Mouse (Mus musculus): Measurements from ENCODE around the gene Qrsl1. TPM values are rescaled to one million over a fixed set of nuclear protein-coding genes. Genes with fewer than 3 reads are reported as not detected.
"Not testable (repeated sequence)": the region's sequence is repeated elsewhere in the genome, so short reads cannot be mapped to it uniquely, and the experiment has no call there.

Qrsl1 gene
- polyA plus RNA-seq (2014; fragmentation: Nextera tagmentation; extraction: Ambion mirVana), result 26.5 and 29.0 TPM in 2 replicates

DNA sequence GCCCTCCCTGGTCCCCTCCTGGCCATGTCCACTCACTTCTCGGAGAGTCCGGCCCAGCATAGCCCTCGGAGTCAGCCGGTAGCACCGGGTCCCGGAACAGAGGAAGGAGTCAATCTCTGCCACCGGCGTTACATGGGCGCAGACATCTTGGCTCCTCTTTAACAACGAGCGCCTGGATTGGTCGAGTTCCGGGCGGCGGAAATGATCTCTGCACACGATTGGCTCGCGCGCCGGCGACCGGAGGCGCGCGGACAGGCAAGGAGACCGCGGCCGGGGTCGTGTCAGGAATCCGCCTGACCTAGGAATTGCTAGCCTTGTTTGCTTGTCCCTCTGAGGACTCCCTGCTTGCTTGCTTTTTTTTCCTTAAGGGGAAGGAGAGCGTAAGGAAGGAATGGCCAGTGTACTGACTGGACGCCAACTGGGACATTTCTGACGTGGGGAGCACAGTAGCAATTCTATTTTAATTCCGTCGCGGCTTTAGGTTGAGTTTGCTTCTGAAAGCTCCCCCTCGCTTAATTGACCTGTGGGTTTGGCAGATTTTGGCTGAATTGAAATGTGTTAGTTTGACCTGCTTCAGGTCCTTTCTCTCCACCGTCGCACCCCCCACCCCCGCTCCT lies at the start of gene Qrsl1, which contains the start of gene Rtn4ip1:
Qrsl1 (minus strand) TSS at position 168 of the 617 bp plus-strand sequence.
Rtn4ip1 (plus strand) TSS at position 230 of the 617 bp plus-strand sequence.
- WGBS, result under 1% methylated on average over 40 of the region's 40 CpGs
- H3K36me3 ChIP-seq (ENCODE audit: control insufficient read depth, insufficient read depth, low read length), result no peaks in the 10 kb centered on the region
- H3K27me3 ChIP-seq (ENCODE audit: control insufficient read depth, insufficient read depth, low read length), result no peaks in the 10 kb centered on the region
- H3K27ac ChIP-seq (ENCODE audit: low read depth, low read length), result no peak within 1 kb of the TSS
- ATAC-seq (replicated peaks; ENCODE audit: low FRiP score) (peak; percentile 99), DNase-seq (ENCODE audit: low spot score) (peak; percentile 94)
- peaks cover 2% of the 10 kb centered on the region; the same call in 1 of the 2 replicates for H3K4me1 ChIP-seq (replicated peaks; ENCODE audit: control insufficient read depth, insufficient read depth, low read length)
- no peaks in the 10 kb centered on the region for H3K9me3 ChIP-seq (ENCODE audit: control insufficient read depth, low read length)
- peak within 1 kb of the TSS; percentile 73 for H3K4me3 ChIP-seq (ENCODE audit: low read depth, low read length)
- peak within 1 kb of the TSS; percentile 66 for H3K4me2 ChIP-seq (ENCODE audit: low read depth, low read length, severe bottlenecking)
- peak within 1 kb of the TSS; percentile 84 for H3K9ac ChIP-seq (ENCODE audit: low read length)

DNA sequence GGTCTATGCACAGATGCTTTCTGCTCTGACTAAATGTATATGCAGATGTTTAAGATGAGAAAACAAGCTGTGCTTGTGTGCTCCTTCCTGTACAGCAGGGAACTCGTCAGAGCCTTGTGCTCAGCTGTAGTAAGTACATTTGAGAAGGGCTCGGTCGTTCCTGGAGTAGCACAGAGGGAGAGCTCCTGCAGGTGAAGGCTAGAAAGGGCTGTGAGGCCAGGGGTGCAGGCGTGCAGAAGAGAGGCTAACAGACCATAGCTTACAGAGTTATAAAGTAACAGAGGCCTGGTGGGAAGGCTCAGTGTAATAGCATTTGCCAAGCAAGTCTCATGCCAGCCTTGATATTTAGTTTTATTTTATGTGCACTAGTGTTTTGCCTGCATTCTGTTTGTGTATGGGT lies 43.9 kb upstream of the Qrsl1 start:
- H3K4me2 ChIP-seq (ENCODE audit: low read depth, low read length, severe bottlenecking), result no peak overlapping the region
- DNase-seq (ENCODE audit: low spot score), result no peak
- 87% methylated on average over 4 of the region's 4 CpGs for WGBS
- no peak overlapping the region for H3K4me3 ChIP-seq (ENCODE audit: low read depth, low read length)
- H3K27me3 ChIP-seq (ENCODE audit: control insufficient read depth, insufficient read depth, low read length), result no peaks in the 10 kb centered on the region
- H3K27ac ChIP-seq (ENCODE audit: low read depth, low read length), result no peak overlapping the region
- no peaks in the 10 kb centered on the region for H3K9me3 ChIP-seq (ENCODE audit: control insufficient read depth, low read length)
- ATAC-seq (replicated peaks; ENCODE audit: low FRiP score), result no peak
- no peaks in the 10 kb centered on the region for H3K36me3 ChIP-seq (ENCODE audit: control insufficient read depth, insufficient read depth, low read length)
- no peak overlapping the region for H3K9ac ChIP-seq (ENCODE audit: low read length)
- H3K4me1 ChIP-seq (replicated peaks; ENCODE audit: control insufficient read depth, insufficient read depth, low read length), result no peaks in the 10 kb centered on the region

DNA sequence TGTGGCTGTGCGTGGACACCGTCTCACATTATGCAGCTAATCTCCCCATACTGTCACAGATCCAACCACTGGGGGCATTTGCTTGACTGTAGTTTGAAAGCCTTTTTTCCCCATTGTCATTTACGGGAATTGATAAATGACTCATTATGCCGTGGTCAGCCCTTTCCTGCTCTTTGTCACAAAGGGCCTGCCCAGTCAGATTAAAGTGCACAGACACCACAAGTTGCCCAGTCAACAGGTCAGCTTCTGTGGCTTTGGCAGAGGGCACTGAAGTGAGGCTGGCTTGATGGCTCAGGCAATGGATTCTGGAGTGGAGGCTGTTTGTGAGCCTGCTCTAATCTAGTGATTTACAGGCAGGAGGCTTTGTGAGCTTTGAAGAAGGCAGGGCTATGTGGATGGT lies 42.2 kb upstream of the Qrsl1 start:
- Histone ChIP-seq H3K4me2 (ENCODE audit: low read depth, low read length, severe bottlenecking) (no peak overlapping the region), H3K9me3 (ENCODE audit: control insufficient read depth, low read length) (no peaks in the 10 kb centered on the region), H3K27me3 (ENCODE audit: control insufficient read depth, insufficient read depth, low read length) (no peaks in the 10 kb centered on the region), H3K27ac (ENCODE audit: low read depth, low read length) (no peak overlapping the region), H3K36me3 (ENCODE audit: control insufficient read depth, insufficient read depth, low read length) (no peaks in the 10 kb centered on the region), H3K9ac (ENCODE audit: low read length) (no peak overlapping the region), H3K4me1 (replicated peaks; ENCODE audit: control insufficient read depth, insufficient read depth, low read length) (no peaks in the 10 kb centered on the region), H3K4me3 (ENCODE audit: low read depth, low read length) (no peak overlapping the region)
- DNase-seq (ENCODE audit: low spot score) (no peak), ATAC-seq (replicated peaks; ENCODE audit: low FRiP score) (no peak)
- WGBS, result 54% methylated on average over 4 of the region's 4 CpGs

DNA sequence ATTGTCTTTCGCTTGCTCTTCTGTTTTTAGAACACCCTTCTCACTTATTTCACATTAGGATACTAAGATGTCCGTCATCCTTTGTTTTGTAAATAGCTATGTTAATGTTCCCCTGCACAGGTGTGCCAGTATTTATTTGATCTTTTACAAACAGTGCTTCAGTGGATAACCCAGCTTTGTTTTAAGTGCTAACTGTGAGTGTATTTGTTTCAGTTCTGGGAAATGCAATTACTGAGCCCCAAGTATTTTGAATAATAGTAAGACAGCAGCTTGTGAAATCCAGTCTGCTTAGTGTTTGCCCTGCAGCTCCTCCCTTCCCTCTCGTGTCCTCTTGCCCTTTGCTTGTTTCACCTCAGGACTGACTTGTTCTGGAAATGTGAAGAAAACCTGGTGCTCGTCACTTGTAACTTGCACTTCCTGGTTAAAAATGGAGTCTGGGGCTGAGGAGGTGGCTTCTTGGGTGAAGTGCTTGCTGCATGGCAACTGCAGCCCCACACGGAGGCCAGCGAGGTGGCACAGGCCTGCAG lies 37.7 kb upstream of the Qrsl1 start:
- Histone ChIP-seq H3K27me3 (ENCODE audit: control insufficient read depth, insufficient read depth, low read length) (no peaks in the 10 kb centered on the region), H3K4me1 (replicated peaks; ENCODE audit: control insufficient read depth, insufficient read depth, low read length) (no peaks in the 10 kb centered on the region), H3K9me3 (ENCODE audit: control insufficient read depth, low read length) (no peaks in the 10 kb centered on the region), H3K9ac (ENCODE audit: low read length) (no peak overlapping the region), H3K27ac (ENCODE audit: low read depth, low read length) (no peak overlapping the region), H3K36me3 (ENCODE audit: control insufficient read depth, insufficient read depth, low read length) (no peaks in the 10 kb centered on the region), H3K4me2 (ENCODE audit: low read depth, low read length, severe bottlenecking) (no peak overlapping the region), H3K4me3 (ENCODE audit: low read depth, low read length) (no peak overlapping the region)
- ATAC-seq (replicated peaks; ENCODE audit: low FRiP score) (no peak), DNase-seq (ENCODE audit: low spot score) (no peak)
- 81% methylated on average over 6 of the region's 6 CpGs for WGBS

DNA sequence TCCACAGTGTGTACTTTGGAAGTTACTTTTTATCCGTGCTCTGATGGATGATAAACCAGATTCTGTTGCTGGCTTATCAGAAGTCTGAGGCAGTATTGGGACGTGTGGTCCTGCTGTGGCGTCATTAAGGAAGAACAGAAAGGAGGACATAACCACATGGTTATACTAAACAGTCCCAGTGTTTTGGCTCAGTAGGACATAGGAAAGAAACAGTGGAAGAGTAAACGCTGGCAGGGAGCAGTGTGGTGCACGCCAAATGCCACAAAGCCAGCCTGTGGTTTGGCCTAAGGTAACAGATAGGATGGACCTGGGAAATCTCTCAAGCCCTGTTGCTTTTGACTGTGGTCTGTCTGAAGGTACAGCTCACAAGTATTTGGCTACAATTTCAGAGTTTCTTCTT lies 27.1 kb upstream of the Qrsl1 start:
- ATAC-seq (replicated peaks; ENCODE audit: low FRiP score) (no peak), DNase-seq (ENCODE audit: low spot score) (no peak)
- H3K4me2 ChIP-seq (ENCODE audit: low read depth, low read length, severe bottlenecking), result no peak overlapping the region
- H3K27me3 ChIP-seq (ENCODE audit: control insufficient read depth, insufficient read depth, low read length), result no peaks in the 10 kb centered on the region
- H3K4me1 ChIP-seq (replicated peaks; ENCODE audit: control insufficient read depth, insufficient read depth, low read length), result no peaks in the 10 kb centered on the region
- 85% methylated on average over 5 of the region's 5 CpGs for WGBS
- H3K9ac ChIP-seq (ENCODE audit: low read length), result no peak overlapping the region
- no peaks in the 10 kb centered on the region for H3K9me3 ChIP-seq (ENCODE audit: control insufficient read depth, low read length)
- H3K4me3 ChIP-seq (ENCODE audit: low read depth, low read length), result no peak overlapping the region
- H3K36me3 ChIP-seq (ENCODE audit: control insufficient read depth, insufficient read depth, low read length), result no peaks in the 10 kb centered on the region
- no peak overlapping the region for H3K27ac ChIP-seq (ENCODE audit: low read depth, low read length)

DNA sequence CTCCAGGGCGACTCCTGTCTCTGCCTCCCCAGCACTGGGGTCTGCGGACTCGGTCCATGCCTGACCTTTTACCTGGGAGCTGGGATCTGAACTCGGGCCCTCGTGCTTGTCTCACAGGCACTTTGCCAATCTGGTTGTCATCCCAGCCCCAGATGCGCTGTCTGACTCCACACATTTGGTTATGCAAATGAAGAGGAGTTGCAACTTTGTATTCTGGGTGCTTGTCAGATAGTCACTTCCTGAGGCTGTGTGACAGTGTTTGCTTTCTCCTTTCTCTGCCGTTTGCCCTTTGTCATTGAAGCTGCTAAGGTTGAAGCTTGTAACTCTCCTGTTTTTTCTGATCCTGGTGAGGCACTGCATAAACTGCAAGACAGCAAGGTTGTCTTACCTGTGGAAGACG lies 26.2 kb upstream of the Qrsl1 start:
- ATAC-seq (replicated peaks; ENCODE audit: low FRiP score) (no peak), DNase-seq (ENCODE audit: low spot score) (no peak)
- Histone ChIP-seq H3K27me3 (ENCODE audit: control insufficient read depth, insufficient read depth, low read length) (no peaks in the 10 kb centered on the region), H3K27ac (ENCODE audit: low read depth, low read length) (no peak overlapping the region), H3K4me2 (ENCODE audit: low read depth, low read length, severe bottlenecking) (no peak overlapping the region), H3K4me3 (ENCODE audit: low read depth, low read length) (no peak overlapping the region), H3K9me3 (ENCODE audit: control insufficient read depth, low read length) (no peaks in the 10 kb centered on the region), H3K36me3 (ENCODE audit: control insufficient read depth, insufficient read depth, low read length) (no peaks in the 10 kb centered on the region), H3K9ac (ENCODE audit: low read length) (no peak overlapping the region), H3K4me1 (replicated peaks; ENCODE audit: control insufficient read depth, insufficient read depth, low read length) (no peaks in the 10 kb centered on the region)
- 88% methylated on average over 8 of the region's 8 CpGs for WGBS

DNA sequence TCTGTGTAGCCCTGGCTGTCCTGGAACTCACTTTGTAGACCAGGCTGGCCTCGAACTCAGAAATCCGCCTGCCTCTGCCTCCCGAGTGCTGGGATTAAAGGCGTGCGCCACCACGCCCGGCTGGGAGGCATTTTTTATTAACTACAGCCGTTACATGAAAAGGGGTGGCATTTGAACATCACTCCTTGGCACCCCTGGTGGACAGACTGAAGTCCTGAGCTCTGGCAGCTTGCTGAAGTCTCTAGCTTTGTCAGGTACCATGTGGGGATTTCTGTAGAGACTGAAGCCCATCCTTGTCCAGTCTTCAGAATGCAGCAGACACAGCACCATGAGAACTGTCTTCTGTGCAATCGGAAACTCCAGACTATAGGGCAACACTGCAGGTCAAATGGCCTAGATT lies 24.2 kb upstream of the Qrsl1 start:
- H3K4me1 ChIP-seq (replicated peaks; ENCODE audit: control insufficient read depth, insufficient read depth, low read length); H3K4me3 ChIP-seq (ENCODE audit: low read depth, low read length); H3K4me2 ChIP-seq (ENCODE audit: low read depth, low read length, severe bottlenecking); H3K27me3 ChIP-seq (ENCODE audit: control insufficient read depth, insufficient read depth, low read length); H3K9me3 ChIP-seq (ENCODE audit: control insufficient read depth, low read length); H3K36me3 ChIP-seq (ENCODE audit: control insufficient read depth, insufficient read depth, low read length); H3K9ac ChIP-seq (ENCODE audit: low read length); H3K27ac ChIP-seq (ENCODE audit: low read depth, low read length); ATAC-seq (replicated peaks; ENCODE audit: low FRiP score); DNase-seq (ENCODE audit: low spot score): not testable (repeated sequence)
- WGBS, result 83% methylated on average over 7 of the region's 9 CpGs

DNA sequence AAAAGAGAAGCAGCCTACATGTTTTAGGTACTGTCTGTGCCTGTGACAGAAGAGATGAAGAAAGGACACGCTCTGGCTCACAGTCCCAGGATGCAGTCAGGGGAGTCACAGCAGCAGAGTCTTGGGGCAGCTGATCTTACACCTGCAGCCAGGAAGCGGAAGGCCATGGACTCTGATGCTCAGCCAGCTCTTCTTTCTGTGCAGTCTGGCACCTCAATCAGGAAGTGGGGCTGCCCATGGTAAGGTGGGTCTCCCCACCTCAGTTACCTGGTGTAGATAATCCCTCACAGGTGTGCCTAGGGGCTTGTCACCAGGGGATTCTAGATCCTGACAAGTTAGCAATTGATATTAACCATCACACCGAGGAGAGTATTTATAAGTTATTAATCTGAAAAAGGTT lies 21.6 kb upstream of the Qrsl1 start:
- Histone ChIP-seq H3K9ac (ENCODE audit: low read length) (no peak overlapping the region), H3K36me3 (ENCODE audit: control insufficient read depth, insufficient read depth, low read length) (no peaks in the 10 kb centered on the region), H3K4me2 (ENCODE audit: low read depth, low read length, severe bottlenecking) (no peak overlapping the region), H3K9me3 (ENCODE audit: control insufficient read depth, low read length) (no peaks in the 10 kb centered on the region), H3K27me3 (ENCODE audit: control insufficient read depth, insufficient read depth, low read length) (no peaks in the 10 kb centered on the region), H3K4me3 (ENCODE audit: low read depth, low read length) (no peak overlapping the region), H3K4me1 (replicated peaks; ENCODE audit: control insufficient read depth, insufficient read depth, low read length) (no peaks in the 10 kb centered on the region), H3K27ac (ENCODE audit: low read depth, low read length) (no peak overlapping the region)
- DNase-seq (ENCODE audit: low spot score), result no peak
- no peak for ATAC-seq (replicated peaks; ENCODE audit: low FRiP score)
- WGBS, result 88% methylated on average over 3 of the region's 3 CpGs

Measured in forebrain, embryonic 11.5 days (tissue).